Mouse (Mus musculus): Measurements from ENCODE around the gene Tpbg. TPM values are rescaled to one million over a fixed set of nuclear protein-coding genes. Genes with fewer than 3 reads are reported as not detected.
A peak's percentile ranks its signal among the peaks of the same experiment; 100 is the strongest.

Tpbg gene
- polyA plus RNA-seq, 1 experiment from 2014 or later: 21.6 TPM

- no peak overlapping the region for H3K4me3 ChIP-seq (ENCODE audit: low read depth, low read length)
These were observed 20.4 kb downstream of the Tpbg start for GRCm38 (mm10) chr9:85862562-85862961.

GRCm38 (mm10) chr9:85872908-85873307 lies 30.7 kb downstream of the Tpbg start:
- Histone ChIP-seq H3K9me3 (ENCODE audit: control insufficient read depth, low read length) (no peaks in the 10 kb centered on the region), H3K4me1 (ENCODE audit: control insufficient read depth, insufficient read depth, low read length) (no peaks in the 10 kb centered on the region), H3K4me2 (ENCODE audit: low read depth, low read length) (no peak overlapping the region), H3K4me3 (ENCODE audit: low read depth, low read length) (no peak overlapping the region), H3K36me3 (ENCODE audit: control insufficient read depth, insufficient read depth, low read length) (no peaks in the 10 kb centered on the region), H3K9ac (ENCODE audit: low read depth, low read length) (no peak overlapping the region), H3K27ac (replicated peaks; ENCODE audit: low read depth, low read length) (no peak overlapping the region), H3K27me3 (replicated peaks; ENCODE audit: control insufficient read depth, insufficient read depth, low read length) (no peaks in the 10 kb centered on the region)
- DNase-seq (ENCODE audit: low spot score): no peak
- 76% methylated on average over 7 of the region's 7 CpGs for WGBS
- no peak for ATAC-seq (ENCODE audit: low read depth)

More at GRCm38 (mm10) chr9:85862562-85862961, 20.4 kb downstream of the Tpbg start:
- Histone ChIP-seq H3K9me3 (ENCODE audit: control insufficient read depth, low read length) (no peaks in the 10 kb centered on the region), H3K4me1 (ENCODE audit: control insufficient read depth, insufficient read depth, low read length) (no peaks in the 10 kb centered on the region), H3K36me3 (ENCODE audit: control insufficient read depth, insufficient read depth, low read length) (no peaks in the 10 kb centered on the region), H3K27ac (replicated peaks; ENCODE audit: low read depth, low read length) (no peak overlapping the region), H3K4me2 (ENCODE audit: low read depth, low read length) (no peak overlapping the region), H3K9ac (ENCODE audit: low read depth, low read length) (no peak overlapping the region), H3K27me3 (replicated peaks; ENCODE audit: control insufficient read depth, insufficient read depth, low read length) (no peaks in the 10 kb centered on the region)
- WGBS: 66% methylated on average over 6 of the region's 6 CpGs
- ATAC-seq (ENCODE audit: low read depth): no peak
- DNase-seq (ENCODE audit: low spot score): no peak

- H3K4me1 ChIP-seq (ENCODE audit: control insufficient read depth, insufficient read depth, low read length): no peaks in the 10 kb centered on the region
- no peaks in the 10 kb centered on the region for H3K27me3 ChIP-seq (replicated peaks; ENCODE audit: control insufficient read depth, insufficient read depth, low read length)
- H3K4me3 ChIP-seq (ENCODE audit: low read depth, low read length): no peak overlapping the region
- H3K27ac ChIP-seq (replicated peaks; ENCODE audit: low read depth, low read length): no peak overlapping the region
- no peaks in the 10 kb centered on the region for H3K36me3 ChIP-seq (ENCODE audit: control insufficient read depth, insufficient read depth, low read length)
- no peak overlapping the region for H3K4me2 ChIP-seq (ENCODE audit: low read depth, low read length)
- H3K9ac ChIP-seq (ENCODE audit: low read depth, low read length): no peak overlapping the region
- peak; percentile 4 for DNase-seq (ENCODE audit: low spot score)
- ATAC-seq (ENCODE audit: low read depth): no peak
- 73% methylated on average over 5 of the region's 5 CpGs for WGBS
- H3K9me3 ChIP-seq (ENCODE audit: control insufficient read depth, low read length): no peaks in the 10 kb centered on the region
These were observed 51.5 kb downstream of the Tpbg start for GRCm38 (mm10) chr9:85893681-85894080.

Other genes starting within 250 kb of the Tpbg start
- 39.0 and 42.4 TPM in 2 replicates for gene Ibtk, start 93.0 kb upstream of the Tpbg start, polyA plus RNA-seq (2014; fragmentation: Nextera tagmentation; extraction: Ambion mirVana)